Mouse (Mus musculus) gastrocnemius, adult 2 months (tissue): ENCODE results near the gene Fem1b. TPM values are rescaled to one million over a fixed set of nuclear protein-coding genes. Genes with fewer than 3 reads are reported as not detected.
"Not testable (repeated sequence)": the region's sequence is repeated elsewhere in the genome, so short reads cannot be mapped to it uniquely, and the experiment has no call there.

ENCODE experiments used
- DNase-seq: peaks from one replicate; pipeline ENCODE4 v3.0.0; 2022
- H3K27ac ChIP-seq: fragments of 200-600 bp; 2 replicates; pipeline ENCODE4 v1.8.1; 2022; ENCODE audit warnings: mild to moderate bottlenecking
- H3K4me3 ChIP-seq: fragments of 200-600 bp; 2 replicates; pipeline ENCODE4 v1.8.1; 2022; ENCODE audit warnings: mild to moderate bottlenecking, moderate library complexity
- CTCF ChIP-seq: fragments of 200-600 bp; IDR thresholded peaks from 2 replicates; pipeline ENCODE4 v1.8.1; 2022; ENCODE audit warnings: antibody characterized with exemption, mild to moderate bottlenecking, moderate library complexity
- intact Hi-C: fragments of 180-260 bp; cut with DNase I; formaldehyde crosslinking; loops from one replicate; pipeline ENCODE4 v1.15.1; 2025
- long read RNA-seq, 2 experiments: library from polyadenylated mRNA; stranded (forward); transcript quantifications; one replicate each; pipeline ENCODE4 v2.0.0; 2021
- total RNA-seq, 2 experiments: library from RNA; stranded (reverse); gene quantifications; 2 replicates each; pipeline ENCODE4 v1.2.3; 2021

The Fem1b gene
- total RNA-seq = 10 to 100 TPM; 13.6 to 15.8 TPM
- long read RNA-seq, experiment 1, full-length matches to known transcripts = 7 of 10 reads
- long read RNA-seq, experiment 1, partial matches to known transcripts = 0 of 10 reads
- long read RNA-seq, experiment 1, other reads (novel, unspliced or antisense) = 3 of 10 reads
- long read RNA-seq, experiment 2, full-length matches to known transcripts = 10 of 11 reads
- long read RNA-seq, experiment 2, partial matches to known transcripts = 0 of 11 reads
- long read RNA-seq, experiment 2, other reads (novel, unspliced or antisense) = 1 of 11 reads

DNA sequence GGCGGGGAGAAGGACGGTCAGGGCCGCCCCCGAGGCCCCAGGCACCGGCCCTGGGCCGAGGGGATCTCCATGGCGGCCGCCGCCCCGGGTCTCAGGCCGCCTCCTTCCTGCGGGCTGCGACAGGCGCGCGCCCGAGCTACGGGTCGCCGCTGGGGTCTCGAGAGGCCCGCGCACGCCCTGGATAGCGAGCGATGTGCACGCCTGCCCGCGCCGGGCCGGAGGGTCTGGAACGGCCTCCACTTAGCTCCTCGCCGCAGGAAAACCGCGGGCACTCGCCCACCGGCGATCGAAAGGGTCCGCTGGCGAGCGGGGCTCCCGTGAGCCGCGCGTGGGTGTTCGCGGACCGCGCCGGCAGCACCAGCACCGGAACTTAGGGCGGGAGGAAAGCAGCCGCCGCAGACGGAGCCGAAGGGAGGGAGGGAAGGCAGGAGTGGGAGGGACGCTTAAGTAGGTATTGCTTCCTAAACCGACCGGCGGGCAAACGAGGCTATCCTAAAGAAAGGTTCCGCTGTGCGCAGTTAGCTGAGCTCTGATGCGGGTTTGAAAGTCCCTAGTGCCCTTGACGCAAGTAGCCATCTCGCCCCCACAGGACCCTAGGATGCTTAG, at the start of gene Fem1b:
TSS of gene Fem1b (minus strand) at position 419 of the 606 bp plus-strand sequence.
- intact Hi-C loops = loop anchor here (2.0 kb wide), 1 partner anchor 17 kb away; no protein-coding TSS in a partner anchor
- H3K4me3 ChIP-seq = peak within 1 kb of the TSS; percentile 77
- DNase-seq = peak; percentile 92
- peak within 1 kb of the TSS; percentile 99 for H3K27ac ChIP-seq
- TF ChIP-seq CTCF = no peak

DNA sequence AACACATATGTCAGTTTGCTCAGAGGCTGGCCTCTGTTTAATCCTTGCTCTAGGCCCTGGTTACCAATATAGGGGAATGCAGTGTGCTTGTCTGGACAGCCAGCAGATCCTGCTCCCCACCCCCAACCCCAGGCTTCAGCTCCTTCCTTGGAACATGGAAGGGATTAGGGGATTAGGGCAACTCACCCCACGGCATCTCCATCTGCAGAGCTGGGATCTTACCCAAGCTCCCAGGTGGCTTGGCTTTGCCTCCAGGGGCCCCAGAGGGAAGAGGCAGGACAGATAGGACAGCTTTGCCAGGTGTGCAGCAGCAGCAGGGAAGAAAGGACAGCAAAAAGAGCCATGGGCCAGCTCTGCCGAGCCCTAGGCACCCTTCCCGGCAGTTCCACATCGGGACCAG, 49.1 kb upstream of the Fem1b start:
- no peak overlapping the region for H3K27ac ChIP-seq
- no peak for TF ChIP-seq CTCF
- no peak overlapping the region for H3K4me3 ChIP-seq
- intact Hi-C loops = no loop called here
- DNase-seq = no peak

GRCm38 (mm10) chr9:62860102-62860501, 48.4 kb upstream of the Fem1b start:
- H3K4me3 ChIP-seq, intact Hi-C loops, DNase-seq, H3K27ac ChIP-seq: not testable (repeated sequence)

- no peak for TF ChIP-seq CTCF
- peak; percentile 43 for DNase-seq
- intact Hi-C loops = no loop called here
- Histone ChIP-seq H3K27ac (peak overlapping the region; percentile 75), H3K4me3 (peak overlapping the region; percentile 65)
Measured at GRCm38 (mm10) chr9:62858266-62859019, 46.7 kb upstream of the Fem1b start.

- intact Hi-C loops = no loop called here
- DNase-seq = peak; percentile 93
- peak within 1 kb of the TSS; percentile 65 for H3K4me3 ChIP-seq
- peak within 1 kb of the TSS; percentile 75 for H3K27ac ChIP-seq
- no peak for TF ChIP-seq CTCF
Measured at GRCm38 (mm10) chr9:62857719-62858261, 46.1 kb upstream of the Fem1b start, which contains the start of gene Calml4. Gene Calml4 (plus strand): TSS chr9:62858080.

DNA sequence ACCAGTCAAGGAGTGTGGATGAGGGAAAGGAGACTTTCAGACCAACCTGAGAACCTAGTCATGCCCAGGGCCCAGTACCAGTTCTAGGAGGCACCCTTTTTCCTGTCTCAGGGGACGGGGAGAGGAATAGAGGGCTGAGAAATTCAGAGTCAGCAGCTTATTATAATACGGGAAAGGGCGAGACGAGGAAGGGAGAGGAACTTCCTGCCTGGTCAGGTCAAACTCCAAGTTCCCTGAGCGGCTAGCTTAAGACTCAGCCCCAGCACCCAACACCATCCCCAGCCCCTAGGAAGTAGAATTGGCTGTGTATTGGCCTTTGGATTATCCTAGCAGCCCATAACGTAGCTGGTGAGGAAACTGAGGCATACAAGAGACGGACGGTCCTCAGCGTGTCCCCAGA, 45.5 kb upstream of the Fem1b start:
- H3K4me3 ChIP-seq = peak overlapping the region; percentile 65

DNA sequence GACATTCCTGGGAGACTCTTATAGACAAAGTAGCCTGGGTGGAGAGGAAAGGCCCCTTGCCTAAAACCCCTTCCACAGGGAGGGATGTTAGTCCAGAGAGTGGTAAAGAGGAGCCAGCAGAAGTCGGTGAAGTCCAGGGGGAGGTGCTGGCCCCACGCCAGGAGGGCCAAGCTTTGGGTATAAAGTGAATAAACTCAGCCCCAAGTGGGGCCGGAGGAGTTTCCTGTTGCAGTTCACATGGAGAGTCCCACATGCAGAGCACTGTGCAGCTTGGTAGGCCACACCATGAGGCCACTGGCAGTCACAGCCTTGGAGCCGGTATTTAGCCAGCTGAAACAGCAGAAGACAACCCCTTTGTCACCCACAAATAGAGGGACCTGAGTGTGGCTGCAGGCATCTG, 42.7 kb upstream of the Fem1b start:
- no peak for TF ChIP-seq CTCF
- intact Hi-C loops = no loop called here
- no peak overlapping the region for H3K27ac ChIP-seq
- H3K4me3 ChIP-seq = no peak overlapping the region
- no peak for DNase-seq

More for the DNA sequence above, 45.5 kb upstream of the Fem1b start:
- TF ChIP-seq CTCF = no peak
- peak overlapping the region; percentile 75 for H3K27ac ChIP-seq
- DNase-seq = no peak
- intact Hi-C loops = no loop called here

GRCm38 (mm10) chr9:62851571-62851970, 39.8 kb upstream of the Fem1b start:
- no peak for DNase-seq
- no peak for TF ChIP-seq CTCF
- H3K4me3 ChIP-seq = no peak overlapping the region
- H3K27ac ChIP-seq = no peak overlapping the region
- intact Hi-C loops = no loop called here

- Histone ChIP-seq H3K27ac (no peak overlapping the region), H3K4me3 (no peak overlapping the region)
- intact Hi-C loops = loop anchor here (5.0 kb wide), 1 partner anchor 124 kb away; no protein-coding TSS in a partner anchor
- no peak for DNase-seq
- no peak for TF ChIP-seq CTCF
Measured at GRCm38 (mm10) chr9:62848641-62849040, 36.9 kb upstream of the Fem1b start.

DNA sequence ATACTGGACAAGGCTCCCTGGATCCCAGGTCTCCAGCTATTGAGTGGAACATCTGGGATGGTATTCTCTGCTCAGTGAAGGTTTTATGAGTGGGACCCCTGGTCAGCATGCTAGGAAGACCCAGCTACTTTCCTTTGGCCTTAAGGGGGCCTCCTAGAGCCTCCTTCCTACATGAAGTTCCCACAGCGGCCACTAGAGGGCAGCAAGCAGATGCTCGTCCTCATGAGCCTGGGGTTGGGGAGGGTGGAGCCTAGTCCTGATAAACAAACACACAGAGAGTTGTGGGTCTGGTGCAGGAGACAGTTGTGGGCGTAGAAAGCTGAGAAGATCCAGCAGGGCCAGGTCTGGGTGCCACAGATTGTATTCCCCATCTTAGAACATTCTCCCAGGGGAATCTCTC, 36.0 kb upstream of the Fem1b start:
- intact Hi-C loops = loop anchor here (2.0 to 5.0 kb wide), 2 partner anchors 125 to 277 kb away; no protein-coding TSS in a partner anchor
- Histone ChIP-seq H3K27ac (peak overlapping the region; percentile 81), H3K4me3 (peak overlapping the region; percentile 62)
- TF ChIP-seq CTCF = peak; percentile 100
- peak; percentile 92 for DNase-seq

GRCm38 (mm10) chr9:62844461-62844860, 32.7 kb upstream of the Fem1b start:
- DNase-seq = no peak
- intact Hi-C loops = no loop called here
- Histone ChIP-seq H3K4me3 (no peak overlapping the region), H3K27ac (no peak overlapping the region)
- no peak for TF ChIP-seq CTCF

- no peak for DNase-seq
- intact Hi-C loops = no loop called here
- no peak for TF ChIP-seq CTCF
- H3K27ac ChIP-seq = no peak overlapping the region
- no peak overlapping the region for H3K4me3 ChIP-seq
Measured at GRCm38 (mm10) chr9:62843356-62844024, 31.8 kb upstream of the Fem1b start.
